In the genomic region with DNA sequence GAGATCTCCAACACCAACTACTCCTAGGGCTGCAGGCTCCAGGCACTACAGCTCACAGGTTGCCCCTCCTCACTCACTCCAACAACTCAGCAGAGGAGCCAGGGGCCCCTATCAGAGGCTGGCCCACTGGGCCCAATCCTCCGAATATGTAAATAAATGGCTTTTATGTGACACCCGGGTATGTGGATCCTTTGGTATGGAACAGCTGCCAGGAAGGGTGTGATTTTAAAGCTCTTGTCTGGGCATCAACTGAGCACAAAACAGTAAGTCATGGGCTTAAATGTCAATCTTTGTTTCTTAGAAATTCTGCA, we compare ENCODE assay signal across 28 mouse cellular contexts. TPM values are rescaled to one million over a fixed set of nuclear protein-coding genes. Genes with fewer than 3 reads are reported as not detected.
DNase-seq lines count a peak whose midpoint lies in the region; ATAC-seq and TF ChIP-seq lines count a peak whose summit lies in the region.
"Had no signal": no experiment of that assay in that cellular context is flagged by ENCODE, and none has a peak within 500 bp of the region (broad histone marks: within the 10 kb centered on the region; RNA-seq: fewer than 3 reads in every experiment).

No protein-coding gene starts in this region.

- WGBS in forebrain, embryonic 12.5 days, result 63% methylated on average over 2 of the region's 2 CpGs
- 59% methylated on average over 2 of the region's 2 CpGs for WGBS in forebrain, embryonic 14.5 days
- WGBS in intestine, embryonic 15.5 days, result 43% methylated on average over 2 of the region's 2 CpGs

- TF ChIP-seq CTCF in ES-Bruce4 (IDR thresholded peaks at IDR 0.05; ENCODE audit: low read depth, low read length), result no peak

- H3K4me2 ChIP-seq in forebrain, embryonic 12.5 days, result no peak overlapping the region
- no peak overlapping the region for H3K4me2 ChIP-seq in forebrain, embryonic 14.5 days (ENCODE audit: low read length)
- no peak overlapping the region for H3K4me2 ChIP-seq in intestine, embryonic 15.5 days (replicated peaks)
- H3K4me2 ChIP-seq: embryonic facial prominence, embryonic 12.5 days; forebrain, embryonic 15.5 days; heart, embryonic 13.5 days; hindbrain, embryonic 14.5 days had no signal

- no peaks in the 10 kb centered on the region for H3K27me3 ChIP-seq in forebrain, embryonic 12.5 days
- no peaks in the 10 kb centered on the region for H3K27me3 ChIP-seq in forebrain, embryonic 14.5 days (replicated peaks; ENCODE audit: control insufficient read depth, insufficient read depth, low read length)
- H3K27me3 ChIP-seq in ES-Bruce4 (ENCODE audit: control insufficient read depth, insufficient read depth, low read length, poor library complexity, severe bottlenecking), result no peaks in the 10 kb centered on the region
- H3K27me3 ChIP-seq in intestine, embryonic 15.5 days (replicated peaks), result no peaks in the 10 kb centered on the region
- H3K27me3 ChIP-seq: embryonic facial prominence, embryonic 12.5 days; forebrain, embryonic 15.5 days; heart, embryonic 13.5 days had no signal

- H3K9me3 ChIP-seq in forebrain, embryonic 12.5 days, result no peaks in the 10 kb centered on the region
- H3K9me3 ChIP-seq in forebrain, embryonic 14.5 days (replicated peaks; ENCODE audit: control insufficient read depth, low read length), result no peaks in the 10 kb centered on the region
- no peaks in the 10 kb centered on the region for H3K9me3 ChIP-seq in ES-Bruce4 (replicated peaks; ENCODE audit: control insufficient read depth, insufficient read depth, low read length, poor library complexity, severe bottlenecking)
- H3K9me3 ChIP-seq in intestine, embryonic 15.5 days, result no peaks in the 10 kb centered on the region
- H3K9me3 ChIP-seq: embryonic facial prominence, embryonic 12.5 days; forebrain, embryonic 15.5 days; heart, embryonic 10.5 days; heart, embryonic 13.5 days had no signal

- TF ChIP-seq EP300 in ES-Bruce4 (IDR thresholded peaks at IDR 0.05; ENCODE audit: insufficient read depth, low read depth, low read length), result no peak

- no peak overlapping the region for H3K4me3 ChIP-seq in forebrain, embryonic 12.5 days (replicated peaks)
- no peak overlapping the region for H3K4me3 ChIP-seq in forebrain, embryonic 14.5 days (ENCODE audit: low read depth, low read length)
- H3K4me3 ChIP-seq in ES-Bruce4 (ENCODE audit: low read depth, low read length), result no peak overlapping the region
- no peak overlapping the region for H3K4me3 ChIP-seq in intestine, embryonic 15.5 days (replicated peaks)
- H3K4me3 ChIP-seq: embryonic facial prominence, embryonic 12.5 days; erythroblast, embryonic 14.5 days; forebrain, embryonic 15.5 days; heart, adult 2 months; heart, embryonic 10.5 days; heart, embryonic 13.5 days had no signal

- 0 out of 2 replicates have a peak overlapping the region, but pooled peaks have one; percentile 25 for H3K27ac ChIP-seq in forebrain, embryonic 12.5 days
- no peak overlapping the region for H3K27ac ChIP-seq in forebrain, embryonic 14.5 days (ENCODE audit: low read depth, low read length)
- peak overlapping the region; percentile 10; the same call in 1 of the 2 replicates for H3K27ac ChIP-seq in ES-Bruce4 (ENCODE audit: insufficient read depth, low read length)
- H3K27ac ChIP-seq in intestine, embryonic 15.5 days, result no peak overlapping the region
- H3K27ac ChIP-seq: embryonic facial prominence, embryonic 12.5 days; forebrain, embryonic 15.5 days; heart, adult 2 months; heart, embryonic 10.5 days; heart, embryonic 13.5 days; hindbrain, embryonic 14.5 days; hindbrain, postnatal 0 days had no signal

- H3K9ac ChIP-seq in forebrain, embryonic 12.5 days, result no peak overlapping the region
- no peak overlapping the region for H3K9ac ChIP-seq in forebrain, embryonic 14.5 days (ENCODE audit: low read length)
- no peak overlapping the region for H3K9ac ChIP-seq in ES-Bruce4 (ENCODE audit: low read depth, poor library complexity, severe bottlenecking)
- H3K9ac ChIP-seq in intestine, embryonic 15.5 days, result no peak overlapping the region
- H3K9ac ChIP-seq: embryonic facial prominence, embryonic 12.5 days; forebrain, embryonic 15.5 days; heart, embryonic 13.5 days; hindbrain, embryonic 14.5 days had no signal

- H3K36me3 ChIP-seq in forebrain, embryonic 12.5 days (replicated peaks), result peaks cover 54% of the 10 kb centered on the region
- H3K36me3 ChIP-seq in forebrain, embryonic 14.5 days (ENCODE audit: control insufficient read depth, insufficient read depth, low read length), result peaks cover 54% of the 10 kb centered on the region
- peaks cover 32% of the 10 kb centered on the region for H3K36me3 ChIP-seq in ES-Bruce4 (ENCODE audit: control insufficient read depth, insufficient read depth, low read length, poor library complexity, severe bottlenecking)
- H3K36me3 ChIP-seq in intestine, embryonic 15.5 days, result peaks cover 30% of the 10 kb centered on the region

- DNase-seq in forebrain, embryonic 14.5 days (ENCODE audit: low spot score), result no peak
- DNase-seq in 416B (ENCODE audit: low read depth) (peak; percentile 19), R1 (ENCODE audit: low read depth, low spot score) (peak; percentile 67)
- DNase-seq in cerebellum, postnatal 25 days, result no peak
- no peak for DNase-seq in testis, postnatal 14 days (ENCODE audit: low spot score)
- DNase-seq: adrenal gland, adult 2 months; adrenal gland, postnatal 14 days; cerebellum, adult 11 months; gastrocnemius, postnatal 10 days; gastrocnemius, postnatal 36 days; heart, adult 2 months; heart, postnatal 14 days; heart, postnatal 4 days had no signal

- no peak for TF ChIP-seq POLR2A in ES-Bruce4 (IDR thresholded peaks at IDR 0.05; ENCODE audit: insufficient read depth, low read length)

- peaks cover 39% of the 10 kb centered on the region for H3K4me1 ChIP-seq in forebrain, embryonic 12.5 days
- H3K4me1 ChIP-seq in forebrain, embryonic 14.5 days (ENCODE audit: control insufficient read depth, insufficient read depth, low read length), result peaks cover 15% of the 10 kb centered on the region
- no peaks in the 10 kb centered on the region for H3K4me1 ChIP-seq in ES-Bruce4 (ENCODE audit: control insufficient read depth, insufficient read depth, low read length)
- peaks cover 28% of the 10 kb centered on the region for H3K4me1 ChIP-seq in intestine, embryonic 15.5 days (replicated peaks)

- no peak for ATAC-seq in forebrain, embryonic 12.5 days (ENCODE audit: low FRiP score)
- ATAC-seq in forebrain, embryonic 14.5 days, result no peak
- no peak for ATAC-seq in intestine, embryonic 15.5 days
- ATAC-seq: forebrain, embryonic 15.5 days; hindbrain, postnatal 0 days; inflammation-experienced regulatory T-cells, adult 6 months; intestine, postnatal 0 days had no signal

RNA-seq across cellular contexts. Expression of a gene that starts 8.0 kb away (rescaled TPM):
- polyA plus RNA-seq in forebrain, embryonic 12.5 days (2016; fragmentation: Nextera tagmentation; extraction: Ambion mirVana), result 67.1 and 67.2 TPM in 2 replicates
- polyA plus RNA-seq in forebrain, embryonic 14.5 days (2014; fragmentation: Nextera tagmentation; extraction: Ambion mirVana), result 97.4 and 101 TPM in 2 replicates
- polyA plus RNA-seq in ES-Bruce4 (2011; ENCODE audit: insufficient read depth, insufficient read length, low read depth, missing spikeins), result 4.9 and 5.3 TPM in 2 replicates
- 31.1 and 32.6 TPM in 2 replicates for polyA plus RNA-seq in intestine, embryonic 15.5 days (2015; fragmentation: Nextera tagmentation; extraction: Ambion mirVana)
- polyA plus RNA-seq: erythroblast, embryonic 14.5 days had no signal

RNA-seq across cellular contexts. Expression of a gene that starts 32.1 kb away (rescaled TPM):
- 5.4 and 6.7 TPM in 2 replicates for polyA plus RNA-seq in forebrain, embryonic 12.5 days (2016; fragmentation: Nextera tagmentation; extraction: Ambion mirVana)
- 4.0 TPM in 2 replicates for polyA plus RNA-seq in forebrain, embryonic 14.5 days (2014; fragmentation: Nextera tagmentation; extraction: Ambion mirVana)
- 19.7 and 21.0 TPM in 2 replicates for polyA plus RNA-seq in ES-Bruce4 (2011; ENCODE audit: insufficient read depth, insufficient read length, low read depth, missing spikeins)
- polyA plus RNA-seq in intestine, embryonic 15.5 days (2015; fragmentation: Nextera tagmentation; extraction: Ambion mirVana), result 79.9 and 90.3 TPM in 2 replicates

RNA-seq across cellular contexts. Expression of a gene that starts 34.8 kb away (rescaled TPM):
- polyA plus RNA-seq in forebrain, embryonic 12.5 days (2016; fragmentation: Nextera tagmentation; extraction: Ambion mirVana), result not detected in 2 replicates
- polyA plus RNA-seq in forebrain, embryonic 14.5 days (2014; fragmentation: Nextera tagmentation; extraction: Ambion mirVana), result not detected in 2 replicates
- polyA plus RNA-seq in ES-Bruce4 (2011; ENCODE audit: insufficient read depth, insufficient read length, low read depth, missing spikeins), result not detected in 2 replicates
- not detected in 2 replicates for polyA plus RNA-seq in intestine, embryonic 15.5 days (2015; fragmentation: Nextera tagmentation; extraction: Ambion mirVana)
- polyA plus RNA-seq: adrenal gland, adult 2 months; cerebellum, adult 2 months; embryonic facial prominence, embryonic 12.5 days; erythroblast, embryonic 14.5 days; forebrain, embryonic 15.5 days; heart, adult 2 months; heart, embryonic 10.5 days; heart, embryonic 13.5 days; heart, embryonic 16.5 days; hindbrain, embryonic 11.5 days; hindbrain, embryonic 14.5 days; hindbrain, postnatal 0 days; intestine, postnatal 0 days had no signal

RNA-seq across cellular contexts. Expression of a gene that starts 49.8 kb away (rescaled TPM):
- not detected in 2 replicates for polyA plus RNA-seq in forebrain, embryonic 12.5 days (2016; fragmentation: Nextera tagmentation; extraction: Ambion mirVana)
- not detected in 2 replicates for polyA plus RNA-seq in forebrain, embryonic 14.5 days (2014; fragmentation: Nextera tagmentation; extraction: Ambion mirVana)
- not detected in 2 replicates for polyA plus RNA-seq in ES-Bruce4 (2011; ENCODE audit: insufficient read depth, insufficient read length, low read depth, missing spikeins)
- not detected in 2 replicates for polyA plus RNA-seq in intestine, embryonic 15.5 days (2015; fragmentation: Nextera tagmentation; extraction: Ambion mirVana)
- polyA plus RNA-seq: adrenal gland, adult 2 months; cerebellum, adult 2 months; embryonic facial prominence, embryonic 12.5 days; erythroblast, embryonic 14.5 days; forebrain, embryonic 15.5 days; heart, adult 2 months; heart, embryonic 10.5 days; heart, embryonic 13.5 days; heart, embryonic 16.5 days; hindbrain, embryonic 11.5 days; hindbrain, embryonic 14.5 days; hindbrain, postnatal 0 days; inflammation-experienced regulatory T-cells, adult 6 months; intestine, postnatal 0 days had no signal

RNA-seq across cellular contexts. Expression of a gene that starts 56.5 kb away (rescaled TPM):
- 47.9 and 54.9 TPM in 2 replicates for polyA plus RNA-seq in forebrain, embryonic 12.5 days (2016; fragmentation: Nextera tagmentation; extraction: Ambion mirVana)
- 52.5 and 52.8 TPM in 2 replicates for polyA plus RNA-seq in forebrain, embryonic 14.5 days (2014; fragmentation: Nextera tagmentation; extraction: Ambion mirVana)
- 37.7 and 41.1 TPM in 2 replicates for polyA plus RNA-seq in ES-Bruce4 (2011; ENCODE audit: insufficient read depth, insufficient read length, low read depth, missing spikeins)
- polyA plus RNA-seq in intestine, embryonic 15.5 days (2015; fragmentation: Nextera tagmentation; extraction: Ambion mirVana), result 113 and 124 TPM in 2 replicates

Comparison
In these comparisons a context has a peak if more than half of its experiments do, and no peak if none do; other contexts are left out.
1. H3K27ac ChIP-seq: peak in forebrain, embryonic 12.5 days (single experiment) and ES-Bruce4 (single experiment); none in forebrain, embryonic 14.5 days (single experiment) and intestine, embryonic 15.5 days (single experiment).
2. DNase-seq: peak in 416B (single experiment) and R1 (single experiment); none in forebrain, embryonic 14.5 days (single experiment), cerebellum, postnatal 25 days (0 of 2) and testis, postnatal 14 days (single experiment).